Mouse (Mus musculus) ES-E14 (cell line): ENCODE data around the gene 1110008P14Rik.

Experiments used
- CHD2 ChIP-seq: IDR thresholded peaks from 2 replicates; pipeline ENCODE4 v1.6.1; 2014; ENCODE audit warnings: mild to moderate bottlenecking, low read depth, low read length, inconsistent platforms
- HCFC1 ChIP-seq: IDR thresholded peaks from 2 replicates; pipeline ENCODE4 v1.6.1; 2012; ENCODE audit warnings: low read length, inconsistent platforms, borderline replicate concordance; ENCODE audit not compliant: insufficient read depth
- MAFK ChIP-seq: IDR thresholded peaks from 2 replicates; pipeline ENCODE4 v1.6.1; 2014; ENCODE audit warnings: mild to moderate bottlenecking, low read depth, low read length, inconsistent platforms; ENCODE audit not compliant: insufficient read depth
- ZC3H11A ChIP-seq: IDR thresholded peaks from 2 replicates; pipeline ENCODE4 v1.6.1; 2012; ENCODE audit warnings: low read depth, mild to moderate bottlenecking, inconsistent platforms, low read length, borderline replicate concordance
- ZNF384 ChIP-seq: IDR thresholded peaks from 2 replicates; pipeline ENCODE4 v1.6.1; 2012; ENCODE audit warnings: low read depth, low read length, inconsistent platforms

- TF ChIP-seq CHD2: no peak
- no peak for TF ChIP-seq ZNF384
- TF ChIP-seq MAFK: no peak
- TF ChIP-seq HCFC1: no peak; the same call in 1 of the 2 replicates
- no peak for TF ChIP-seq ZC3H11A
These were observed 13.8 kb upstream of the 1110008P14Rik start, which contains the start of gene Ptges2 for GRCm38 (mm10) chr2:32395484-32395945.
